Mouse (Mus musculus) testis, adult 2 months (tissue): Measurements from ENCODE around the gene Sardh.

ENCODE experiments used
- CTCF ChIP-seq: fragments of 200-500 bp; IDR thresholded peaks from 2 replicates; pipeline ENCODE4 v1.5.1; 2012; ENCODE audit warnings: low read depth, mild to moderate bottlenecking, inconsistent platforms, low read length, moderate library complexity; ENCODE audit not compliant: control insufficient read depth, insufficient read depth, insufficient replicate concordance
- POLR2A ChIP-seq: fragments of 200-500 bp; IDR thresholded peaks from 2 replicates; pipeline ENCODE4 v1.6.1; 2012; ENCODE audit warnings: low read depth, mild to moderate bottlenecking, inconsistent platforms, low read length, moderate library complexity; ENCODE audit not compliant: control insufficient read depth

GRCm38 (mm10) chr2:27262984-27263383, 14.8 kb upstream of the Sardh start:
- no peak for TF ChIP-seq POLR2A
- TF ChIP-seq CTCF, result no peak
